Mouse (Mus musculus) neural tube, embryonic 13.5 days (tissue): ENCODE data around the gene Ano10. TPM values are rescaled to one million over a fixed set of nuclear protein-coding genes. Genes with fewer than 3 reads are reported as not detected.

Experiments
- ATAC-seq: fragments of 200-750 bp; cut with Nextera tagmentation; 2 replicates; pipeline ENCODE4 v1.8.0; 2017; ENCODE audit warnings: low read depth, mild to moderate bottlenecking, moderate TSS enrichment, moderate library complexity
- H3K27ac ChIP-seq: fragments of 300-500 bp; sonication (generic); replicated peaks from 2 replicates; pipeline ENCODE4 v1.5.1; 2015; ENCODE audit warnings: moderate library complexity, mild to moderate bottlenecking, inconsistent platforms
- H3K27me3 ChIP-seq: fragments of 300-500 bp; sonication (generic); 2 replicates; pipeline ENCODE4 v1.6.1; 2015; ENCODE audit warnings: mild to moderate bottlenecking, inconsistent platforms
- H3K36me3 ChIP-seq: fragments of 300-500 bp; sonication (generic); 2 replicates; pipeline ENCODE4 v1.6.1; 2015; ENCODE audit warnings: mild to moderate bottlenecking, inconsistent platforms
- H3K4me1 ChIP-seq: fragments of 300-500 bp; sonication (generic); replicated peaks from 2 replicates; pipeline ENCODE4 v1.6.1; 2015; ENCODE audit warnings: inconsistent platforms
- H3K4me2 ChIP-seq: fragments of 300-500 bp; sonication (generic); 2 replicates; pipeline ENCODE4 v1.6.1; 2015; ENCODE audit warnings: inconsistent platforms, mild to moderate bottlenecking, moderate library complexity
- H3K4me3 ChIP-seq: fragments of 300-500 bp; sonication (generic); 2 replicates; pipeline ENCODE4 v1.5.1; 2015; ENCODE audit warnings: mild to moderate bottlenecking, inconsistent platforms
- H3K9ac ChIP-seq: fragments of 300-500 bp; sonication (generic); 2 replicates; pipeline ENCODE4 v1.6.1; 2015; ENCODE audit warnings: moderate library complexity, mild to moderate bottlenecking, inconsistent platforms
- H3K9me3 ChIP-seq: fragments of 300-500 bp; sonication (generic); 2 replicates; pipeline ENCODE4 v1.6.1; 2016; ENCODE audit warnings: inconsistent platforms
- WGBS: fragments of 180-500 bp; shearing (Covaris S2); methylation state at CpG from one replicate; pipeline ENCODE4 v1.1.7; 2015; 5-methylcytosine and 5-hydroxymethylcytosine counted together
- polyA plus RNA-seq: library from polyadenylated mRNA; unstranded; fragments of >200 nt; fragmentation: Nextera tagmentation; extraction: Ambion mirVana; gene quantifications from 2 replicates; pipeline ENCODE4 v1.2.1, GENCODE M21; 2015

Gene Ano10
- polyA plus RNA-seq, 1 experiment from 2014 or later, result 52.8 TPM

GRCm38 (mm10) chr9:122186643-122187226, 107.5 kb downstream of the Ano10 start:
- H3K9me3 ChIP-seq, result no peaks in the 10 kb centered on the region
- no peak overlapping the region for H3K4me3 ChIP-seq
- no peak overlapping the region for H3K9ac ChIP-seq
- H3K4me1 ChIP-seq, result no peaks in the 10 kb centered on the region
- no peak overlapping the region for H3K4me2 ChIP-seq
- no peak for ATAC-seq
- H3K36me3 ChIP-seq, result peaks cover 10% of the 10 kb centered on the region
- no peaks in the 10 kb centered on the region for H3K27me3 ChIP-seq
- H3K27ac ChIP-seq, result no peak overlapping the region
- WGBS, result 76% methylated on average over 1 of the region's 1 CpGs

GRCm38 (mm10) chr9:122185953-122186352, 108.3 kb downstream of the Ano10 start:
- no peaks in the 10 kb centered on the region for H3K27me3 ChIP-seq
- H3K4me1 ChIP-seq, result no peaks in the 10 kb centered on the region
- H3K27ac ChIP-seq, result peak overlapping the region; percentile 23; the same call in 1 of the 2 replicates
- 76% methylated on average over 6 of the region's 6 CpGs for WGBS
- ATAC-seq, result no peak
- H3K9me3 ChIP-seq, result no peaks in the 10 kb centered on the region
- no peak overlapping the region for H3K9ac ChIP-seq
- H3K36me3 ChIP-seq, result peaks cover 10% of the 10 kb centered on the region
- no peak overlapping the region for H3K4me2 ChIP-seq
- no peak overlapping the region for H3K4me3 ChIP-seq

GRCm38 (mm10) chr9:122185061-122185460, 109.2 kb downstream of the Ano10 start:
- peak; percentile 74; the same call in 1 of the 2 replicates for ATAC-seq
- H3K4me2 ChIP-seq, result no peak overlapping the region
- H3K9ac ChIP-seq, result no peak overlapping the region
- H3K4me1 ChIP-seq, result no peaks in the 10 kb centered on the region
- no peaks in the 10 kb centered on the region for H3K27me3 ChIP-seq
- H3K27ac ChIP-seq, result no peak overlapping the region
- no peak overlapping the region for H3K4me3 ChIP-seq
- peaks cover 10% of the 10 kb centered on the region for H3K36me3 ChIP-seq
- 36% methylated on average over 2 of the region's 2 CpGs for WGBS
- H3K9me3 ChIP-seq, result no peaks in the 10 kb centered on the region

GRCm38 (mm10) chr9:122184329-122184728, 109.9 kb downstream of the Ano10 start:
- Histone ChIP-seq H3K4me2 (no peak overlapping the region), H3K36me3 (peaks cover 10% of the 10 kb centered on the region), H3K9me3 (no peaks in the 10 kb centered on the region), H3K27me3 (no peaks in the 10 kb centered on the region), H3K27ac (no peak overlapping the region), H3K4me1 (no peaks in the 10 kb centered on the region), H3K9ac (no peak overlapping the region), H3K4me3 (no peak overlapping the region)
- 89% methylated on average over 3 of the region's 3 CpGs for WGBS
- no peak for ATAC-seq

GRCm38 (mm10) chr9:122183074-122183473, 111.1 kb downstream of the Ano10 start:
- Histone ChIP-seq H3K4me2 (no peak overlapping the region), H3K4me3 (no peak overlapping the region), H3K4me1 (0 out of 2 replicates have a peak, but pooled peaks cover 5% of the 10 kb centered on the region), H3K9ac (no peak overlapping the region), H3K27me3 (no peaks in the 10 kb centered on the region), H3K36me3 (peaks cover 10% of the 10 kb centered on the region; the same call in 1 of the 2 replicates), H3K9me3 (no peaks in the 10 kb centered on the region), H3K27ac (no peak overlapping the region)
- 79% methylated on average over 4 of the region's 4 CpGs for WGBS
- no peak for ATAC-seq

GRCm38 (mm10) chr9:122180105-122180504, 114.1 kb downstream of the Ano10 start:
- 77% methylated on average over 3 of the region's 3 CpGs for WGBS
- ATAC-seq, result no peak

GRCm38 (mm10) chr9:122178427-122178826, 115.8 kb downstream of the Ano10 start:
- WGBS, result 74% methylated on average over 4 of the region's 4 CpGs
- no peak overlapping the region for H3K27ac ChIP-seq
- ATAC-seq, result no peak
- H3K4me3 ChIP-seq, result no peak overlapping the region
- H3K27me3 ChIP-seq, result no peaks in the 10 kb centered on the region
- no peaks in the 10 kb centered on the region for H3K9me3 ChIP-seq
- peaks cover 12% of the 10 kb centered on the region; the same call in 1 of the 2 replicates for H3K4me1 ChIP-seq
- peaks cover 37% of the 10 kb centered on the region for H3K36me3 ChIP-seq
- no peak overlapping the region for H3K9ac ChIP-seq
- no peak overlapping the region for H3K4me2 ChIP-seq

More at GRCm38 (mm10) chr9:122180105-122180504, 114.1 kb downstream of the Ano10 start:
- peaks cover 22% of the 10 kb centered on the region for H3K36me3 ChIP-seq
- H3K27ac ChIP-seq, result no peak overlapping the region
- no peaks in the 10 kb centered on the region for H3K27me3 ChIP-seq
- no peak overlapping the region for H3K4me3 ChIP-seq
- H3K9me3 ChIP-seq, result no peaks in the 10 kb centered on the region
- no peak overlapping the region for H3K4me2 ChIP-seq
- H3K9ac ChIP-seq, result no peak overlapping the region
- H3K4me1 ChIP-seq, result 0 out of 2 replicates have a peak, but pooled peaks cover 5% of the 10 kb centered on the region

GRCm38 (mm10) chr9:122177256-122178220, 116.7 kb downstream of the Ano10 start:
- H3K9ac ChIP-seq, result no peak overlapping the region
- no peak overlapping the region for H3K27ac ChIP-seq
- H3K4me3 ChIP-seq, result no peak overlapping the region
- H3K9me3 ChIP-seq, result no peaks in the 10 kb centered on the region
- H3K27me3 ChIP-seq, result no peaks in the 10 kb centered on the region
- no peak for ATAC-seq
- H3K36me3 ChIP-seq, result peaks cover 37% of the 10 kb centered on the region
- peaks cover 14% of the 10 kb centered on the region; the same call in 1 of the 2 replicates for H3K4me1 ChIP-seq
- 87% methylated on average over 7 of the region's 7 CpGs for WGBS
- H3K4me2 ChIP-seq, result no peak overlapping the region

- Histone ChIP-seq H3K4me3 (no peak overlapping the region), H3K27me3 (no peaks in the 10 kb centered on the region), H3K4me1 (peaks cover 20% of the 10 kb centered on the region), H3K36me3 (peaks cover 55% of the 10 kb centered on the region), H3K4me2 (no peak overlapping the region), H3K9ac (no peak overlapping the region), H3K27ac (no peak overlapping the region), H3K9me3 (no peaks in the 10 kb centered on the region)
- 89% methylated on average over 6 of the region's 6 CpGs for whole genome bisulfite sequencing
- no peak for ATAC-seq
Observed at GRCm38 (mm10) chr9:122174723-122175122, 119.5 kb downstream of the Ano10 start.

- Histone ChIP-seq H3K9ac (no peak overlapping the region), H3K27me3 (no peaks in the 10 kb centered on the region), H3K36me3 (peaks cover 57% of the 10 kb centered on the region), H3K4me2 (no peak overlapping the region), H3K27ac (no peak overlapping the region), H3K4me3 (no peak overlapping the region), H3K9me3 (no peaks in the 10 kb centered on the region), H3K4me1 (peaks cover 18% of the 10 kb centered on the region)
- ATAC-seq, result peak; percentile 36; the same call in 1 of the 2 replicates
- 83% methylated on average over 9 of the region's 9 CpGs for WGBS
Observed at GRCm38 (mm10) chr9:122173405-122174233, 120.6 kb downstream of the Ano10 start.

GRCm38 (mm10) chr9:122172612-122173186, 121.5 kb downstream of the Ano10 start:
- H3K27ac ChIP-seq, result no peak overlapping the region
- no peak overlapping the region for H3K4me2 ChIP-seq
- no peaks in the 10 kb centered on the region for H3K9me3 ChIP-seq
- peaks cover 58% of the 10 kb centered on the region for H3K36me3 ChIP-seq
- peaks cover 15% of the 10 kb centered on the region for H3K4me1 ChIP-seq
- no peak for ATAC-seq
- no peaks in the 10 kb centered on the region for H3K27me3 ChIP-seq
- 85% methylated on average over 11 of the region's 11 CpGs for WGBS
- H3K4me3 ChIP-seq, result no peak overlapping the region
- no peak overlapping the region for H3K9ac ChIP-seq
